Mouse (Mus musculus): ENCODE results near the gene Nmral1. TPM values are rescaled to one million over a fixed set of nuclear protein-coding genes. Genes with fewer than 3 reads are reported as not detected.

The Nmral1 gene
- total RNA-seq, 4 experiments from 2014 or later: 1.7 to 2.1 (median 2.0) TPM

Other genes starting within 250 kb of the Nmral1 start
- gene Srl, start 177.5 kb downstream of the Nmral1 start, total RNA-seq (2022): 100 to 1,000 TPM; 705 to 904 (median 868) TPM
- 1 to 10 TPM; 2.8 to 6.2 (median 3.6) TPM for gene Tfap4, start 159.5 kb downstream of the Nmral1 start, total RNA-seq (2022)
- 10 to 100 TPM in 2 of 4 experiments, 1 to 10 TPM in 2; 7.3 to 13.5 (median 9.5) TPM for gene Glis2, start 124.6 kb downstream of the Nmral1 start, total RNA-seq (2022)
- gene Pam16, start 94.4 kb downstream of the Nmral1 start, total RNA-seq (2022): 100 to 1,000 TPM; 145 to 188 (median 160) TPM
- gene Vasn, start 79.4 kb downstream of the Nmral1 start, total RNA-seq (2022): 1 to 10 TPM; 6.9 to 9.3 (median 8.1) TPM
- 100 to 1,000 TPM; 146 to 154 (median 153) TPM for gene Dnaja3, start 79.4 kb downstream of the Nmral1 start, total RNA-seq (2022)
- 10 to 100 TPM; 11.3 to 16.1 (median 15.4) TPM for gene Coro7, start 39.6 kb downstream of the Nmral1 start, total RNA-seq (2022)
- gene Hmox2, start 7.0 kb upstream of the Nmral1 start, total RNA-seq (2022): 10 to 100 TPM; 70.0 to 78.7 (median 75.8) TPM
- gene Cdip1, start 70.9 kb upstream of the Nmral1 start, total RNA-seq (2022): 10 to 100 TPM; 61.1 to 68.9 (median 65.8) TPM
- gene 4930562C15Rik, start 116.1 kb upstream of the Nmral1 start, total RNA-seq (2022): not detected
- 10 to 100 TPM; 14.6 to 20.6 (median 19.2) TPM for gene Ubald1, start 161.0 kb upstream of the Nmral1 start, total RNA-seq (2022)
- gene Mgrn1, start 166.9 kb upstream of the Nmral1 start, total RNA-seq (2022): 100 to 1,000 TPM; 166 to 200 (median 185) TPM
- gene Nudt16l1, start 219.4 kb upstream of the Nmral1 start, total RNA-seq (2022): 10 to 100 TPM; 14.2 to 20.0 (median 16.6) TPM
- 10 to 100 TPM; 10.6 to 13.3 (median 12.2) TPM for gene Anks3, start 244.8 kb upstream of the Nmral1 start, total RNA-seq (2022)